In genomic region chr13:76515896-76516295, GRCm38 (mm10) we compare ENCODE assay signal across 19 mouse cellular contexts.
A peak's percentile ranks its signal among the peaks of the same experiment; 100 is the strongest.
DNase-seq lines count a peak whose midpoint lies in the region; ATAC-seq and TF ChIP-seq lines count a peak whose summit lies in the region.
"Had no signal": no experiment of that assay in that cellular context is flagged by ENCODE, and none has a peak within 500 bp of the region (broad histone marks: within the 10 kb centered on the region; RNA-seq: fewer than 3 reads in every experiment).

No protein-coding gene starts in this region.

- CTCF ChIA-PET in Patski (lab: Charles Lee): no interaction called here

- DNase-seq in 416B (ENCODE audit: low read depth) (peak; percentile 75), Patski (ENCODE audit: low read depth, low spot score) (no peak)
- DNase-seq in c-Kit-positive CD71-positive TER-119-positive erythroid progenitor cells, embryonic 14.5 days (ENCODE audit: low spot score): no peak
- DNase-seq in kidney, adult 9 months: no peak
- DNase-seq: adrenal gland, adult 2 months; adrenal gland, postnatal 10 days; adrenal gland, postnatal 25 days; cerebellum, adult 11 months; cerebellum, adult 18-20 months; cerebellum, adult 8-10 months; cerebellum, postnatal 10 days; cerebellum, postnatal 25 days had no signal

- no peaks in the 10 kb centered on the region for H3K27me3 ChIP-seq in Patski
- H3K27me3 ChIP-seq: CH12.LX; embryonic facial prominence, embryonic 12.5 days; forebrain, embryonic 12.5 days had no signal

- POLR2A ChIA-PET in Patski (lab: Charles Lee): no interaction called here

- peak; percentile 39 for ATAC-seq in Patski
- ATAC-seq in erythroblast, adult 5-6 weeks (replicated peaks; ENCODE audit: low FRiP score, poor library complexity, severe bottlenecking): no peak
- ATAC-seq: CD4-positive, CD25-positive, alpha-beta regulatory T cell, adult 4 months; forebrain, embryonic 14.5 days; forebrain, embryonic 16.5 days had no signal

- in situ Hi-C loops in Patski (cut with MboI; ENCODE audit: low pct_unique_long_range_greater_than_20kb): no loop called here

- no peak for TF ChIP-seq CTCF in Patski (IDR thresholded peaks at IDR 0.05)
